Mouse (Mus musculus) T-helper 2 cell (primary cell): ENCODE measurements around the gene Ptprd.

Source experiments
- in situ Hi-C: fragments of 300-600 bp; cut with MboI, MseI; formaldehyde crosslinking; loops from one replicate; pipeline ENCODE4 v1.15.1; 2025; ENCODE audit warnings: high pct_unique_total_duplicates

Ptprd gene

DNA sequence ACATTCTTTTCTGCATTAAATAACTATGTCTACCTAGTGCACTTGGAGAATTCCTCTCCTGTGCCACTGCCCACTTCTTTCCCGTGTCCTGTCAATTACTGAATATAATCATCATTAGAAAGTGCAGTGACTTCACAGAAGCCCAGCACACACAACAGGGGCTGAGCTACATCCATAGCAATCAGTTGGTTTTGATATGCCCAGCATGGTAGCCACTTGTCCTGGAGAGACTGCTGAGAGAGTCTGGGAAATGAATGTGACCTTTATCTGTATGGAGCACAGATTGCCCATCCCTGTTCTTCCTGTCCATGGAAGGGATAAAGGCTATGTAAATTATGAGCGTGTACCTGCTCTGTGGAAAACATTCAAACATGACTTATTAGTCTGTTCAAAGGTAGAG lies 1280.2 kb downstream of the Ptprd start:
- in situ Hi-C loops: no loop called here

- in situ Hi-C loops: no loop called here
These were observed 1298.1 kb downstream of the Ptprd start for GRCm38 (mm10) chr4:76913532-76914150.

GRCm38 (mm10) chr4:76901692-76902091 lies 1310.1 kb downstream of the Ptprd start:
- in situ Hi-C loops: no loop called here

- in situ Hi-C loops: no loop called here
These were observed 1322.1 kb downstream of the Ptprd start for GRCm38 (mm10) chr4:76889669-76890068.

GRCm38 (mm10) chr4:76881610-76882009 lies 1330.2 kb downstream of the Ptprd start:
- in situ Hi-C loops: no loop called here

DNA sequence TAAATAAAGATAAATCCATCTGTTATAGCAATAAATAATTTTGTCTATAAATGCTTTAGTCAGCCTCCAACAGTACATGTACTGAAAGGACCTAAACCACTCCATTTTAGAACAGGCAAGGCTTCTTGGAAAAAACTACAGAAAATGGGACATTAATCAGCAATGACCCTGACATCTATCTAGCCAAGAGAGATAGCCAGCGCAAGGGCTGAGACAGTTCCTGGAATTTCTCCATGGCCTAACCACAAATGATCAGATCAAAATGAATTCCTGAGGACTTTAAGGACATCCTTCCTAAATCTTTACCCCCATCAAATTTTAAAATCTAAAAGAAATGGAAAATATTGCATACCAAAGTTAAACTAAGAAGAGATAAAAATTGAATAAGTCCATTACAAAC lies 1340.8 kb downstream of the Ptprd start:
- in situ Hi-C loops: no loop called here

DNA sequence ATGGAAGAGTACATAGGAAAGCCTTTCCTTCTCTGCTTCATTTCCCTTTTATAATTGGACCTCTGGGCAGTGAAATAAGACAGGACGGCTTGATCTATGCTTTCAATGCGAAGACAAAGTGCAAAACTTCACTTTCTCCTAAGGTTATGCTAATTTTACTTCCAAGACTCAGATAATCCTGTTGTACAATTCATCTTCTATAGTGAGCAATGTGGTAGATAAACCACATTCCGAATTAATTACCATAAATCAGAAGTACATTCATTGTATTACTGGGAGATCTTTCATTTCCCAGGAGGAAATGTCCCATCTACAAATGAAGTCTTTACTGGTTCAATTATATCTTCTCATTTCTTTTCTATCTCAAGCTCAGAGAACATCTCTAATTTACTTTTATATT lies 1346.2 kb downstream of the Ptprd start:
- in situ Hi-C loops: no loop called here

DNA sequence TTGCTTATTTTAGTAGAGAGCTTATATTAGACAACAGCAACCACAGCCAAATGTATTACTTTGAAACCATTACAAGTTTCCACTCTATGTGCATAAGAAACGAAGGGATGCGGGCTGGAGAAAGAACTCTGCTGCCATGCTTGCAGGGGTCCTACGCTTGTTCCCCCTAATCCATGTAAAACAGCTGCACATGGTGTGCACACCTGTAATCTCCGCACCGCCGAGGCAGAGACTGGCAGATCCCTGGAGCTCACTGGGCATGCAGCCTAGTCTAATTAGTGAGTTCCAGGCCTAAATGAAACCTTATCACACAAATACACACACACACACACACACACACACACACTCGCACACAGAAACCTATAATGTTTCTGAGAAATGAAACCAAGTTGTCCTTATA lies 1365.5 kb downstream of the Ptprd start:
- in situ Hi-C loops: no loop called here

GRCm38 (mm10) chr4:76839016-76839415 lies 1372.7 kb downstream of the Ptprd start:
- in situ Hi-C loops: no loop called here

DNA sequence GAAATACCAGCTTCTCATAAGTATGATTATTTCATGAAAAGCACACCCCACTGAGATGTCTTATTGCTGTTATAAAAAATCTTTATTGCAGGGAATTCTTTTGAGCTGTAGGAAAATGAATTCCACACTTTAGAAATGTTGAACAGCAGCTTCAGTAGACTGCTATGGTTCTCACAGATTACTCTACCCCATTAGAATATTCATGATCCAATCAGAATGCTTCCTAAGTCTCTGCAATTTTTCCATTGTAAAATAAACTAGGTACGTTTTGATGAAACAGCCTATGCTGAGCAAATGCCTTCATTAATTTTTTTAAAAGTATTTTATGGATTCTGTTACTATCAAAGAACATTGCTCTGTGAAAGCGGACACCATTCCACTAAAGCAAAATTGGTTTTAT lies 1399.6 kb downstream of the Ptprd start:
- in situ Hi-C loops: no loop called here

GRCm38 (mm10) chr4:76802708-76803107 lies 1409.1 kb downstream of the Ptprd start:
- in situ Hi-C loops: no loop called here

DNA sequence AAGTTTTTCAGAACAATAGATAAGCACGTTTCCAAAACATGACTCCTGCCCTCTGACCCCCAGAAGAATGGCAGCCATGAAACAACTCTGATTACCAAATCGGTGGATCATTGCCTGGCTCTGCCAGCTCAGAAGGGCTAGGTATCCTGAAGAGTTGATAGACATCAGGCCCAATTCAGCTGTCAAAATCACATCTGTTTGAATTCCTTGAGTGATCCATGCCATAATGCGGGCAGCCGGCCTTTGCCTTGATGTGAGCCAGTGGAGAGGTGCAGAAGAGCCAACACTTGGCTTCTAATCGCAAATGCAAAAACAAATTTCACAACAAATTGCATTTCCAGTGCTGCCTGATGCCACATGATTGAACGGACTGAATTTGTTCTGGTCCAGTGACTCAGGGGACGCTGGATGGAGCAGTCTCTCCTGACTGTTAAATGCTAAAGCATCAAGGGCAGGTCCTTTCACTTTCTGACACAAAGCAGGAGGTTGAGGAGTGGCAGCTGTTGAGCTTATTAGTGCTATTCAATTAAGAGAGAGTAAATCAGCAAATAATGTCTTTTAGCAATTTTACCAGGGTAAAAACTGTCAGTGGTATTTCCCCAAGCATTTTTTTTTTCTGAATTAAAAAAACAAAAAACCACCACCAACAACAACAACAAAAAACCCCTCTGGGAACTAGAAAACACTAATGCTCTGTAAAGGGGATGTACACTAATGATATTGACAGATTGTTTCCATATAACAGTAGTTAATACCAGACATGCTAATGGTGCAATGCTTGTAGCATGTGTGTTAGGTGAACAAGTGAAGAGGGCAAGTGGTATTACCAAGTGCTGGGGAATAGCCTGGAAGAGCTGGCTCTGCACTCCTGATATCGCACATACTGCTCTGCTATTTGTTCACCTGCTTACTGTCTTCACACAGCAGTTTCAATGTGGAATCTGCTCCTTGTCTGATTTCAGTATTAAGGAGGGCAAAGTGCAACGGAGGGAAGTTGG lies 1413.5 kb downstream of the Ptprd start:
- in situ Hi-C loops: no loop called here

DNA sequence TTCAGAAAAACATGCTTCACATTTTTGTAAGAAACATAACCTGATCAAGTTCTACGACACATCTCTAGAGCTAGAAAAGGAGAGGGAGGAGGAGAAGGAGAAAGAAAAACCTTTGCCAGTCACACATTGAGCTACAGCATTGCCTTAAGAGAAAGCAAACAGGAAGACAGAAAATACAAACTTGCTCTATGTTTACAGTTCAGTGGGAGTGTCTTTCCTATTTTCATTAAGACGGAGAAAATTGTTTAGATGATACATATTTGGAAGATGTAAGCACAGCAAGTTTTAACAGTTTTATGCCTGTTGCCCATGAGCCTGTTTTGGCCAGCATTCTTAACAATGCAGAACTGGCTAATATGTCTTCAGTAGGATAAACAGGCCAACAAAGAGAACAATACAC lies 1426.4 kb downstream of the Ptprd start:
- in situ Hi-C loops: no loop called here

DNA sequence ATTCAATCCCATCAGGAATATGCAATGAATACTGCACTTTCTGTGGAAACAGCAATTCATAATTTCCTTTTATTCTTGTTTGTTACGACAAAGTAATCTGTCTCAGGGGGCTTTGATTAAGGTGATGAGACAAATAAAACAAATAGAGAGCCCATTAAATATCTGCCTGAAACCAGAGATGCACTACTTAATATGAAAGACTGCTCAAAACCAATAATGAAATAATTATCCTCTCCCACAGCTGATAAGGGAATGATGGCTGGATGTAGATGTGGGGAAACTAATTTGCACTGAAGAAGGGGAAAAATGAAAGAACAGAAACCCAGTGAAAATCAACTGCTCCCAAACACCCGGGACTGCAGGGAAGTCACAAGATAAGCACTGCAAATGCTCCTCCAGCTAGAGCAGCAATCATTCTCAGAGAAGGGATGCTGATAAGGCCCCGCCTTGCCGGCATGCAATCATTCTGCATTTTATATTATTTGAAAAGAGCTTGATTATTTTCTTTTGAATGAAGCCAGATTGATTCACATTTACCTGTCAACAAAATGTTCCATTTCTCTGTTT lies 1432.1 kb downstream of the Ptprd start:
- in situ Hi-C loops: no loop called here

DNA sequence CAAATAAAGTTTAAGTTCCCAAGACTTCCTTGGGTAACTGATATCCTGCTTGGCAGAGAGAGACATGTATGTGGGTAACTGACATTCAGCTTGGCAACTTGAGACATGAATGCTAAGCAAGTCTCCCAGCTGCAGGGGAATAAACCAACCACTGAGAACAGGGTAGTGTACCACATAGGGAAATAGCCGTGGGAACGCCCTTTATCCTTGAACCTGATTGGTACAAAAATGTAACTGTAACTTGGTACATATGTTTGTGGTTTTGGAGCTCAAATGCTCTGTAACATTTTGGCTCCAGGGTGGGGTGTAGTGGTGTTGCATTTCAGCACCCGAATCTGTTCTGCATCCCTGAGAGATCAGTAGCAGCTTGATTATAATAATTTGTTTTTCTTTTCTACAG lies 1444.8 kb downstream of the Ptprd start:
- in situ Hi-C loops: no loop called here

GRCm38 (mm10) chr4:76766429-76766828 lies 1445.3 kb downstream of the Ptprd start:
- in situ Hi-C loops: no loop called here

GRCm38 (mm10) chr4:76750709-76751108 lies 1461.1 kb downstream of the Ptprd start:
- in situ Hi-C loops: no loop called here

- in situ Hi-C loops: no loop called here
These were observed 1475.9 kb downstream of the Ptprd start for GRCm38 (mm10) chr4:76735831-76736230.

DNA sequence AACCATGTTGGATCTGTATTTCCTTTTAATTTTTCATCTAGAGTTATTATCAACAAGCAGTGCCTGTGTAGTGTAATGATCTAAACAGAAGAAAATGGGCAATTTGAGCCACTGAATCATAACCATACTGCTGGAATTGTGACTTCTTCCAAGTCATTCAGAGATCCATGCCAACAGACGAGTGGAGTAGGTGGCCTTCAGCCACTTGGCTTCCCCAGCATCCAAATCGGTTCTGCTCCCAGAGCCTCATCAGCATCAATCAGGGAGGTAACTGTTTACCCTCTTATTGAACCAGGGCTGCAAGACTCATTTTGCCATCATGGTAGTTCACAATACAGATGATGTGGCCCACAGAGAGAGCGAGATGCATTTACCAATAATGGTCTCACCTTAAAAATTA lies 1536.0 kb downstream of the Ptprd start:
- in situ Hi-C loops: no loop called here

- in situ Hi-C loops: no loop called here
These were observed 1538.5 kb downstream of the Ptprd start for GRCm38 (mm10) chr4:76673224-76673623.

DNA sequence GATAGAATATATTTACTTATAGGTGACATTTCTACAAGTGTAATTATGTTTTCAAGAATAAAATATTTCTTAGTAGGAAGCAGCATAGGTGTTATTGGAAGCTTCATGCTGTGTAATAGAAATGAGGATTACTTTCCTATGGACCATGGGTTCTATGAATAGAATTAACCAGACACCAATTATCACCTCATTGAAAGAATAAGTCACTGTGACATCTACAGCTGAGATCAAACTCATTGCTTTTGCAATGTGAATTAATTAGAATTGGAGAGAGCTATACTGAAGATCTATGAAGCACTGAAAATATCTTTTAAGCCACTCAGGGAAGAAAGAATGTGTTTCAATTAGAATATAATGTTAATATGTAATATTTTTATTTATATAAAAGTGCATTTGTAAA lies 1539.1 kb downstream of the Ptprd start:
- in situ Hi-C loops: no loop called here

- in situ Hi-C loops: no loop called here
These were observed 1550.0 kb downstream of the Ptprd start for GRCm38 (mm10) chr4:76661725-76662124.

GRCm38 (mm10) chr4:76660146-76660545 lies 1551.6 kb downstream of the Ptprd start:
- in situ Hi-C loops: no loop called here
